Comparison of ENCODE assay signal across 14 mouse cellular contexts in genomic region chr10:98185666-98186065, GRCm38 (mm10).
A peak's percentile ranks its signal among the peaks of the same experiment; 100 is the strongest.
DNase-seq lines count a peak whose midpoint lies in the region; ATAC-seq lines count a peak whose summit lies in the region.
"Had no signal": no experiment of that assay in that cellular context is flagged by ENCODE, and none has a peak within 500 bp of the region (broad histone marks: within the 10 kb centered on the region; RNA-seq: fewer than 3 reads in every experiment).

No protein-coding gene starts in this region.

- no peaks in the 10 kb centered on the region; the same call in 1 of the 2 replicates for H3K9me3 ChIP-seq in hindbrain, embryonic 16.5 days (ENCODE audit: control insufficient read depth, low read length)
- H3K9me3 ChIP-seq in hindbrain, embryonic 14.5 days (ENCODE audit: control insufficient read depth, low read length) = no peaks in the 10 kb centered on the region
- H3K9me3 ChIP-seq in midbrain, embryonic 14.5 days (ENCODE audit: control insufficient read depth, low read length) = no peaks in the 10 kb centered on the region
- H3K9me3 ChIP-seq in midbrain, embryonic 13.5 days = no peaks in the 10 kb centered on the region
- H3K9me3 ChIP-seq: embryonic facial prominence, embryonic 12.5 days; forebrain, embryonic 12.5 days had no signal

- no peak overlapping the region for H3K9ac ChIP-seq in hindbrain, embryonic 16.5 days (ENCODE audit: low read depth, low read length)
- H3K9ac ChIP-seq in hindbrain, embryonic 14.5 days = no peak overlapping the region
- H3K9ac ChIP-seq in midbrain, embryonic 14.5 days (replicated peaks; ENCODE audit: low read length) = no peak overlapping the region
- H3K9ac ChIP-seq in midbrain, embryonic 13.5 days (replicated peaks) = no peak overlapping the region
- H3K9ac ChIP-seq: embryonic facial prominence, embryonic 12.5 days; forebrain, embryonic 12.5 days had no signal

- H3K4me1 ChIP-seq in hindbrain, embryonic 16.5 days (ENCODE audit: control insufficient read depth, insufficient read depth, low read depth, low read length) = no peaks in the 10 kb centered on the region
- no peaks in the 10 kb centered on the region for H3K4me1 ChIP-seq in hindbrain, embryonic 14.5 days (replicated peaks; ENCODE audit: control insufficient read depth, insufficient read depth, low read length)
- H3K4me1 ChIP-seq in midbrain, embryonic 14.5 days (ENCODE audit: control insufficient read depth, insufficient read depth, low read length) = no peaks in the 10 kb centered on the region
- no peaks in the 10 kb centered on the region for H3K4me1 ChIP-seq in midbrain, embryonic 13.5 days (replicated peaks)
- H3K4me1 ChIP-seq: embryonic facial prominence, embryonic 12.5 days; forebrain, embryonic 12.5 days had no signal

- no peak overlapping the region for H3K4me3 ChIP-seq in hindbrain, embryonic 16.5 days (ENCODE audit: low read length)
- no peak overlapping the region for H3K4me3 ChIP-seq in hindbrain, embryonic 14.5 days (replicated peaks; ENCODE audit: low read length)
- no peak overlapping the region for H3K4me3 ChIP-seq in midbrain, embryonic 14.5 days (replicated peaks; ENCODE audit: low read depth, low read length)
- H3K4me3 ChIP-seq in midbrain, embryonic 13.5 days (replicated peaks) = no peak overlapping the region
- H3K4me3 ChIP-seq: embryonic facial prominence, embryonic 12.5 days; forebrain, embryonic 12.5 days; layer of hippocampus, adult 2 months had no signal

- H3K27ac ChIP-seq in hindbrain, embryonic 16.5 days (ENCODE audit: low read depth, low read length) = no peak overlapping the region
- H3K27ac ChIP-seq in hindbrain, embryonic 14.5 days = no peak overlapping the region
- H3K27ac ChIP-seq in midbrain, embryonic 14.5 days (replicated peaks; ENCODE audit: low read depth, low read length) = no peak overlapping the region
- no peak overlapping the region for H3K27ac ChIP-seq in midbrain, embryonic 13.5 days
- H3K27ac ChIP-seq: embryonic facial prominence, embryonic 12.5 days; forebrain, embryonic 12.5 days; layer of hippocampus, adult 2 months had no signal

- no peak overlapping the region for H3K4me2 ChIP-seq in hindbrain, embryonic 16.5 days (ENCODE audit: low read length)
- no peak overlapping the region for H3K4me2 ChIP-seq in hindbrain, embryonic 14.5 days (replicated peaks)
- H3K4me2 ChIP-seq in midbrain, embryonic 14.5 days (ENCODE audit: low read length) = no peak overlapping the region
- H3K4me2 ChIP-seq in midbrain, embryonic 13.5 days (replicated peaks) = no peak overlapping the region
- H3K4me2 ChIP-seq: embryonic facial prominence, embryonic 12.5 days; forebrain, embryonic 12.5 days; liver, embryonic 11.5 days had no signal

- ATAC-seq in cerebellum, adult (ENCODE audit: insufficient number of reproducible peaks, low FRiP score, low TSS enrichment) = no peak; the same call in 1 of the 2 replicates
- ATAC-seq in hindbrain, embryonic 16.5 days = peak; percentile 30; the same call in 1 of the 2 replicates
- no peak for ATAC-seq in hindbrain, embryonic 14.5 days (ENCODE audit: low FRiP score)
- ATAC-seq in midbrain, embryonic 14.5 days (ENCODE audit: low FRiP score, low TSS enrichment) = no peak
- no peak for ATAC-seq in midbrain, embryonic 13.5 days
- ATAC-seq: Patski had no signal

- 56% methylated on average over 3 of the region's 3 CpGs for WGBS in hindbrain, embryonic 16.5 days
- WGBS in hindbrain, embryonic 14.5 days = 62% methylated on average over 3 of the region's 3 CpGs
- 42% methylated on average over 3 of the region's 3 CpGs for WGBS in midbrain, embryonic 14.5 days
- WGBS in midbrain, embryonic 13.5 days = 45% methylated on average over 3 of the region's 3 CpGs

- no peaks in the 10 kb centered on the region for H3K27me3 ChIP-seq in hindbrain, embryonic 16.5 days (replicated peaks; ENCODE audit: control insufficient read depth, insufficient read depth, low read length)
- H3K27me3 ChIP-seq in hindbrain, embryonic 14.5 days (ENCODE audit: control insufficient read depth, insufficient read depth, low read length) = no peaks in the 10 kb centered on the region
- no peaks in the 10 kb centered on the region for H3K27me3 ChIP-seq in midbrain, embryonic 14.5 days (ENCODE audit: control insufficient read depth, insufficient read depth, low read length)
- H3K27me3 ChIP-seq in midbrain, embryonic 13.5 days = no peaks in the 10 kb centered on the region
- H3K27me3 ChIP-seq: embryonic facial prominence, embryonic 12.5 days; forebrain, embryonic 12.5 days had no signal

- no peaks in the 10 kb centered on the region for H3K36me3 ChIP-seq in hindbrain, embryonic 16.5 days (ENCODE audit: control insufficient read depth, insufficient read depth, low read length)
- H3K36me3 ChIP-seq in hindbrain, embryonic 14.5 days (replicated peaks; ENCODE audit: control insufficient read depth, insufficient read depth) = no peaks in the 10 kb centered on the region
- no peaks in the 10 kb centered on the region for H3K36me3 ChIP-seq in midbrain, embryonic 14.5 days (ENCODE audit: control insufficient read depth, insufficient read depth, low read length)
- no peaks in the 10 kb centered on the region for H3K36me3 ChIP-seq in midbrain, embryonic 13.5 days
- H3K36me3 ChIP-seq: embryonic facial prominence, embryonic 12.5 days; forebrain, embryonic 12.5 days had no signal

- DNase-seq in cerebellum, adult 9-10 months = peak; percentile 5
- no peak for DNase-seq in hindbrain, embryonic 14.5 days (ENCODE audit: low spot score)
- DNase-seq in midbrain, embryonic 14.5 days = peak; percentile 11
- peak; percentile 25 for DNase-seq in gastrocnemius, postnatal 25 days
- DNase-seq in c-Kit-positive CD71-positive TER-119-positive erythroid progenitor cells, embryonic 14.5 days (ENCODE audit: low spot score) = no peak
- DNase-seq: thymus, adult 18-20 months had no signal

Comparison
In these comparisons a context has a peak if more than half of its experiments do, and no peak if none do; other contexts are left out.
1. DNase-seq: peak in cerebellum, adult 9-10 months (single experiment), midbrain, embryonic 14.5 days (single experiment) and gastrocnemius, postnatal 25 days (single experiment); none in hindbrain, embryonic 14.5 days (single experiment) and c-Kit-positive CD71-positive TER-119-positive erythroid progenitor cells, embryonic 14.5 days (single experiment).